Mouse (Mus musculus): ENCODE data around the gene Cnn3. TPM values are rescaled to one million over a fixed set of nuclear protein-coding genes. Genes with fewer than 3 reads are reported as not detected.

Cnn3 gene
- polyA plus RNA-seq, 1 experiment = not detected

GRCm38 (mm10) chr3:121469185-121469975 lies 43.1 kb downstream of the Cnn3 start:
- WGBS = 28% methylated on average over 13 of the region's 13 CpGs
- H3K4me1 ChIP-seq (ENCODE audit: control insufficient read depth, insufficient read depth, low read length) = peaks cover 17% of the 10 kb centered on the region
- H3K4me3 ChIP-seq (ENCODE audit: insufficient read depth, low read depth, low read length) = no peak overlapping the region
- 0 out of 2 replicates have a peak overlapping the region, but pooled peaks have one; percentile 59 for H3K27ac ChIP-seq (ENCODE audit: insufficient read depth, low read depth, low read length)
- no peak for TF ChIP-seq POLR2A (IDR thresholded peaks at IDR 0.05; ENCODE audit: insufficient read depth, low read depth, low read length)
- TF ChIP-seq CTCF (IDR thresholded peaks at IDR 0.05; ENCODE audit: insufficient read depth, low read depth, low read length) = no peak

GRCm38 (mm10) chr3:121471703-121472102 lies 45.4 kb downstream of the Cnn3 start:
- H3K4me1 ChIP-seq (ENCODE audit: control insufficient read depth, insufficient read depth, low read length) = peaks cover 7% of the 10 kb centered on the region
- no peak overlapping the region for H3K4me3 ChIP-seq (ENCODE audit: insufficient read depth, low read depth, low read length)
- H3K27ac ChIP-seq (ENCODE audit: insufficient read depth, low read depth, low read length) = no peak overlapping the region
- WGBS = 88% methylated on average over 11 of the region's 11 CpGs
- no peak for TF ChIP-seq POLR2A (IDR thresholded peaks at IDR 0.05; ENCODE audit: insufficient read depth, low read depth, low read length)
- no peak for TF ChIP-seq CTCF (IDR thresholded peaks at IDR 0.05; ENCODE audit: insufficient read depth, low read depth, low read length)

DNA sequence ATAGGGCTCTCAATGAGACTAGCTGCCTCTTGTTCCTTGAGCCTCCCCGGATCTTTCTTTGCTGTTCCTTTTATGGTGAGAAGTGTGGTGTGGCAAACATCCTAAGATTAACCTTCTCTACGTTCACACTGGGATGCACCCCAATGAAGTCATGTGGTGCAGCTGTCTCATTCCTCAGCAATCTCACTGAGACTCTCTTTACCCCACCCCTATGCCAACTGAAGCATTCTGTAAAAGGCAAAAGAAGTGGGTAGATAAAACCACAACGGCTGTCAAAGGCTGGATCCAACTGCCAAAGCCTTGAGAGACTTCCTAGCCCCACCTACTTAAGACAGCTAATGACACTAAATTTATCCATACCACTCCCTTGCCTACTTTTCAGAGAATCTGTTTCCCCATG lies 48.4 kb downstream of the Cnn3 start:
- Histone ChIP-seq H3K4me3 (ENCODE audit: insufficient read depth, low read depth, low read length) (no peak overlapping the region), H3K27ac (ENCODE audit: insufficient read depth, low read depth, low read length) (no peak overlapping the region), H3K4me1 (ENCODE audit: control insufficient read depth, insufficient read depth, low read length) (peaks cover 6% of the 10 kb centered on the region)
- WGBS = 39% methylated on average over 3 of the region's 3 CpGs
- TF ChIP-seq POLR2A (IDR thresholded peaks at IDR 0.05; ENCODE audit: insufficient read depth, low read depth, low read length) (no peak), CTCF (IDR thresholded peaks at IDR 0.05; ENCODE audit: insufficient read depth, low read depth, low read length) (no peak)

- H3K27ac ChIP-seq (ENCODE audit: insufficient read depth, low read depth, low read length) = peak overlapping the region; percentile 75
- H3K4me3 ChIP-seq (ENCODE audit: insufficient read depth, low read depth, low read length) = no peak overlapping the region
- WGBS = 45% methylated on average over 26 of the region's 26 CpGs
- TF ChIP-seq POLR2A (IDR thresholded peaks at IDR 0.05; ENCODE audit: insufficient read depth, low read depth, low read length) (no peak), CTCF (IDR thresholded peaks at IDR 0.05; ENCODE audit: insufficient read depth, low read depth, low read length) (no peak)
- H3K4me1 ChIP-seq (ENCODE audit: control insufficient read depth, insufficient read depth, low read length) = peaks cover 41% of the 10 kb centered on the region
These were observed 54.0 kb downstream of the Cnn3 start for GRCm38 (mm10) chr3:121480030-121480960.

- TF ChIP-seq POLR2A (IDR thresholded peaks at IDR 0.05; ENCODE audit: insufficient read depth, low read depth, low read length) (no peak), CTCF (IDR thresholded peaks at IDR 0.05; ENCODE audit: insufficient read depth, low read depth, low read length) (no peak)
- Histone ChIP-seq H3K27ac (ENCODE audit: insufficient read depth, low read depth, low read length) (no peak overlapping the region), H3K4me1 (ENCODE audit: control insufficient read depth, insufficient read depth, low read length) (peaks cover 41% of the 10 kb centered on the region), H3K4me3 (ENCODE audit: insufficient read depth, low read depth, low read length) (no peak overlapping the region)
- 52% methylated on average over 8 of the region's 8 CpGs for WGBS
These were observed 54.7 kb downstream of the Cnn3 start for GRCm38 (mm10) chr3:121480961-121481436.

GRCm38 (mm10) chr3:121481564-121481963 lies 55.3 kb downstream of the Cnn3 start:
- Histone ChIP-seq H3K27ac (ENCODE audit: insufficient read depth, low read depth, low read length) (no peak overlapping the region), H3K4me1 (ENCODE audit: control insufficient read depth, insufficient read depth, low read length) (peaks cover 41% of the 10 kb centered on the region), H3K4me3 (ENCODE audit: insufficient read depth, low read depth, low read length) (no peak overlapping the region)
- TF ChIP-seq CTCF (IDR thresholded peaks at IDR 0.05; ENCODE audit: insufficient read depth, low read depth, low read length) (no peak), POLR2A (IDR thresholded peaks at IDR 0.05; ENCODE audit: insufficient read depth, low read depth, low read length) (no peak)
- 65% methylated on average over 6 of the region's 6 CpGs for WGBS

GRCm38 (mm10) chr3:121483266-121484161 lies 57.2 kb downstream of the Cnn3 start:
- no peak for TF ChIP-seq CTCF (IDR thresholded peaks at IDR 0.05; ENCODE audit: insufficient read depth, low read depth, low read length)
- peak overlapping the region; percentile 42; the same call in 1 of the 2 replicates for H3K27ac ChIP-seq (ENCODE audit: insufficient read depth, low read depth, low read length)
- 56% methylated on average over 25 of the region's 25 CpGs for WGBS

DNA sequence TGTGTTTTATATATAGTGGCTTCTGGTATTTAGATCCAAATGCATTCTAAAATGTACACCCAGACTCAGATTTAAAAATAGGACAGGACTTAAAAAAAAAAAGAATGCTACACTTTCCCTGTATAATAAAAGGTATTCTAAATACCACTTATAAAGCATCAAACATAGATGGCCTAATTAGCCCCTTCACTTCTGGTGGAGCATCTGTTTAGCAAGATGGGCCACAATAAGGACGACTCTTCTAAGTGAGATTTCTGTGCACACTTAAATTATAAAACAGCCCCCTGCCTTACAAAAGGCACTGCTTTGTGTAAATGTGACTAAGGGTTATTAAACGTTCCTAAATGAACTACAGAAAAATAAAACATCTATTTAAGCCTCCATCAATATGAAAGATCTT lies 58.9 kb downstream of the Cnn3 start:
- H3K4me1 ChIP-seq (ENCODE audit: control insufficient read depth, insufficient read depth, low read length) = peaks cover 36% of the 10 kb centered on the region
- WGBS = 19% methylated on average over 2 of the region's 2 CpGs
- no peak overlapping the region for H3K4me3 ChIP-seq (ENCODE audit: insufficient read depth, low read depth, low read length)
- TF ChIP-seq CTCF (IDR thresholded peaks at IDR 0.05; ENCODE audit: insufficient read depth, low read depth, low read length) = no peak
- TF ChIP-seq POLR2A (IDR thresholded peaks at IDR 0.05; ENCODE audit: insufficient read depth, low read depth, low read length) = no peak
- H3K27ac ChIP-seq (ENCODE audit: insufficient read depth, low read depth, low read length) = peak overlapping the region; percentile 66

More at GRCm38 (mm10) chr3:121483266-121484161, 57.2 kb downstream of the Cnn3 start:
- Histone ChIP-seq H3K4me3 (ENCODE audit: insufficient read depth, low read depth, low read length) (no peak overlapping the region), H3K4me1 (ENCODE audit: control insufficient read depth, insufficient read depth, low read length) (peaks cover 41% of the 10 kb centered on the region)

All from olfactory bulb, adult 2 months (tissue).